Mouse (Mus musculus) A20 (cell line): ENCODE data around the gene Col6a3.

ENCODE experiments used
- DNase-seq: peaks from one replicate; pipeline ENCODE4 v3.0.0-alpha.2; 2011; ENCODE audit warnings: low read depth, low spot score

The Col6a3 gene

DNA sequence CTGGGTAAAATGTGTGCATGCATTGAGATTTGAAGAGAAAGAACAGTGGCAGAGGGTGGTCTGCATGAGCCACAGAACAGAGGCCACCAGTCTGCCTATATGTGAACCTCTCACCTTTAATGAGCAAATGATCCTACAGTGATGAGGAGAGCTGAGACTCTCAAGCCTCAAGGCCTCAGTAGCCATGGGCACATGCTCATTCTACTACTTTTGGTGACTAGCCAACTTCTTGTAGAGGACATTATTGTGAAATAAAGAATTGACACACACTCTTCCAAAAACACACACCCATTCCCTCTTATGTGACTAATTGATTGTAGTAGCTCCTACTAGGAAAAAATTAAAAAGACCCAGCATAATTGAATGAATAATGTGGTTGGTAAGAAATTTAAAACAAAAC is 120.0 kb downstream of the Col6a3 start:
- DNase-seq, result no peak

DNA sequence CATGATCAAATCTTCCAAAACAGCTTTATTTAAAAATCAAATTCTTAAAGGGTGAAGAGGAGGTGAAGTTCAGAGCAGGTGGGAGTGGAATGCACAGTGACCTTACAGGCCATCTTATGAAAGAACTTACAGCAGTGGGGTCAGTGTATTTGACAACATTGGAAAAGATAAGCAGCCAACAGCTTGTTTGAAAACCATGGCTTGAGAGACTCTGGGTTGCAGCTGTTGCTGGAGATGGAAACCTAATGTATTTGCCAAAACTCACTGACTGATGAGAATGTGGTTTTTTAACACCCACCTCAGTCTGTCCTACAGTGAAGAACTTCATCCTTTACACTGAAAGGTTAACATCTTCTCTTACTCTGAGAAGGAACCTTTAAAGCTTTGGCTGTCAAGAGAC is 120.4 kb downstream of the Col6a3 start:
- no peak for DNase-seq

DNA sequence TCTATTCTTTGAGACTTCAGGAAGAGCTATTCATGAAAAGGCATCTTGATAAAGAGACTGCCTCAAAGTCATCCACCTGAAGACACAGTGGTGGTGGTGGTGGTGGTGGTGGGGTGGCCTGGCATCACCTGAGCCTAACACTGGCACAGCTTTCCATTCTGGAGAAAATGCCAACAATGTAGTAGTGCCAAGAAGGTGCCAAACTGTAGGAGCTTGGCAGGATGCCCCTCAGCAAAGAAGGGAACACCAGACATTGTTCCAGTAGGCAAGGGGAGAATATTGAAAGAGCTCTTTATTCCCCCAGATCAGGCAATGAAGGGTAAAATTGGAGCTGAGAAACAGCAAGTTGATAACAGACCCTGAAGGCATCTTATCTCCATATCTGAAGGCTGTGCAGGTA is 121.8 kb downstream of the Col6a3 start:
- no peak for DNase-seq

DNA sequence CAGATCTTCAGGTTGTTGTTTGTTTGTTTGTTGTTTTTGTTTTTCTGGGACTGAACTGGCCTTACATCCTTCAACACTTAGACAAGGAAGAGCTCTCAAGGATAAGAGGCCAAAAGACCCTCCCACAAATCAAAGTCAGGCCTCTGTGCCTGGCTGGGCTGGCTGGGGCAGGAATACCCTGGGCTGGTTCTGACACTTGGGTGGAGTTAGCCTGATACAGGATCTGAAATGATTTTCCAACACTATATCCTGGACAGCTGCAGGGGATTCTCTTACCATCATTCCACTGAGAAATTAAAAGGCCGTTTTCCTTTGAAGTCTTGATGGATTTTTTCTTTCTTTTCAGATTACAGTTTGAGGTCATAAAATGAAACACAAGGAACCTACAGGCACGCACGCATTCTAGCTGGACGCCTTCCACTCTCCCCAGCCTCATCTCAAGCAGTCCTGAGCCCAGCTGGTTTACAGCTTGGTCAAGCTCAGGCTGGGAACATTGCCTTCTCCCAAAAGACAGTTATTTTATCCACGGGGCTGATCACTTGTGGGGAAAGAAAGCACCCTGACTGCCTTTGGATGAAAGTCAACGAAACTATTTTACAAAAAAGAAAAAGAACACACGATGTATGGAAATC is 123.0 kb downstream of the Col6a3 start:
- no peak for DNase-seq

DNA sequence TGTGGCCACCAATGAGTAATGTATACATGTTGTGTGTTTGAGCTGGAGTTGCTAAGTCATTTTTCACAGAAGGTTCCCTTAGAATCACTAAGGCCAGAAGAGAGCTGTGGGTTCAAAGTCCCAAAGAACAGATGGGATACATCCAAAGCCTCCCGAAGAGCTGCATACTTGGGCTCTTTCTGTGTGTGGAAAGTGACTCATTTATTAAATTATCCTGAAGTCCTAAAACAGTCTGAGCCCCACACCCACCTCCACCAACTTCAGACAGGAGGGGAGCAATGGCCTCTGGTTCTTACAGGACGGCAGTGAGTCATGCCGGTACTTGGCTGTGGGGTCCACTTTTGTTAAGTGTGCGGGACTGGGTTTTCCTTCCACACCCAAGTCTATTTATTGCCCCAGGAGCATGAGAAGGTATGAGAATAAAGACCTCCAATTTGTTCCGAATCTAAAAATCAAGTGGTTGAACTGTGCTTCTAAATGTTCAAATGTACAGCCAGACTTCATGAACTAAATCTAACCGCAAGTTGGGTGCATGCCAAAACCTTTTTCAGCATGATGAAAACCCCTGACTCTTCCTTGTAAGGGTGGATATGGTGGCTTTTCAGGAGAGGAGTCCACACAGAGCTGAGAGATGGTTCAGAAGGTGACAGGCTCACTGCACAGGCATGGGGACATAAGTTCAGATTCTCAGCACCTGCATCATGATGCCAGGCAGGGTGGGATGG is 124.8 kb downstream of the Col6a3 start:
- no peak for DNase-seq

DNA sequence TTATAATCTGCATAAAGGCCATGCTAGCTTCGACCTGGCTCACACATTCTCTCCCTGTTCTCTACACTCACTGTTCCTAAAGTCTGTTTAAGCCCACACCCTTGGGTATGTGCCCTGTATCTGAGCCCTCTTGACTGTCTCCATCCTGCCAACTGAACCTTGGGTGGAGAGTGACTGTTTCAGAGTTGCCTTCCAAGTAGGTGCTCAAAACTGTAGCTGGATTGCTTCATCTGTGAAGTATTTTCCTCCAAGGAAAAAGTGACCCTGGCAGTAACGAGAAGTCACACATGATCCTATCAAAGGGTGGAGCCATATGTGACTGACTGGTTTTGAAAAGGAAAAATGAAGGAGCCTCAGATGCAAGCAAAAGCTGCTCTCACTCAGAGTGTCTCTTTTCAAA is 127.5 kb downstream of the Col6a3 start:
- DNase-seq, result no peak
